Mouse (Mus musculus): ENCODE results near the gene Osbpl11. TPM values are rescaled to one million over a fixed set of nuclear protein-coding genes. Genes with fewer than 3 reads are reported as not detected.
"Not testable (repeated sequence)": the region's sequence is repeated elsewhere in the genome, so short reads cannot be mapped to it uniquely, and the experiment has no call there.

Gene Osbpl11
- polyA plus RNA-seq, 1 experiment from 2014 or later = 30.6 TPM

DNA sequence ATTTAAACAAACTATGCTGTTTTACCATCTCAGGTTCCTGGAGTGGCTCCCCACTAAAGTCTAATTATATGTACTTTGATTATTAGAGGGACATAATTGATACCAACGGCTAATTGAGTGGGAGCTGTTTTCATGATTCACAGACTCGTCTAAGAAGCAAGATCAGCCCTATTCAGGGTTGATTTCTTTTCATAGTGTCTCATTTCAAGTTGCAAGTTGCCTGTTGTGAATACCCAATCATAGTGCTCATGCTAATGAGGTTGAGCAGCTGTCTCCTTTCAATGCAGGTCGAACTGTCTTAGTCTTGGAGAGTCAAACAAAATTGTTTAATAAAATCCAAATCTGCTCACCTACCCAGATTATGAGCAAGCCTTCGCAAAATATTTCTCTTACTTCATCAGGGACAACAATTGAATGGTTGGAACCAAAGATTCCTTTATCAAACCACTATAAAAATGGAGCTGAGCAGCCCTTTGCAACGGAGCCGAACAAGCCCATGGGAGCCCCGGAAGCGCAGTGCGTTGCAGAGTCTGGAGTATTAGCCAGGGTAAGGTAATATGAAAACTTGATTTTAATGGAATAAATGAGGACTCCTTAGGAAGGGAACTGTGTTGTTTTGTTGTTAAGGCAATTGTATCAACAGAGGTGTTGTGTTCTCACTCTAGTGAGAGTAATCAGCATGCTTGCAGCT, 31.6 kb downstream of the Osbpl11 start:
- Histone ChIP-seq H3K9me3 (no peaks in the 10 kb centered on the region), H3K27me3 (replicated peaks) (no peaks in the 10 kb centered on the region), H3K4me1 (0 out of 2 replicates have a peak, but pooled peaks cover 4% of the 10 kb centered on the region), H3K27ac (no peak overlapping the region), H3K36me3 (peaks cover 40% of the 10 kb centered on the region), H3K4me2 (replicated peaks) (no peak overlapping the region), H3K4me3 (no peak overlapping the region), H3K9ac (no peak overlapping the region)
- no peak for ATAC-seq (ENCODE audit: low FRiP score, low read depth)
- WGBS = 77% methylated on average over 9 of the region's 9 CpGs

DNA sequence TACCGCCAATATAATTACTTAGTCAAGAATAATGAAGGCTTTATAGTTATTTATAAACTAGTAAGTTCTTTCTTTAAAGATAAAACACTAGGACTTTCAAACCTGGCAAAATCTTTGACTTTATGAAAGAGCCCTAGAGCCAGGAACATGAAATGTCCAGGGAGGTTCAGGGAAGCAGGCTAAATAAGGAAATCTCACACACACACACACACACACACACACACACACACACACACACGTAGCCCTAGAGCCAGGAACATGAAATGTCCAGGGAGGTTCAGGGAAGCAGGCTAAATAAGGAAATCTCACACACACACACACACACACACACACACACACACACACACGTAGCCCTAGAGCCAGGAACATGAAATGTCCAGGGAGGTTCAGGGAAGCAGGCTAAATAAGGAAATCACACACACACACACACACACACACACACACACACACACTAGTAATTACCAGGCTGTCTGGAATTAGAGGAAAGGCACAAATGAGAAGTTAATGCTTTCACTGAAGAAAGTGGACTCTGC, 32.7 kb downstream of the Osbpl11 start:
- peaks cover 32% of the 10 kb centered on the region for H3K36me3 ChIP-seq
- H3K9ac ChIP-seq; H3K27ac ChIP-seq; H3K4me3 ChIP-seq; H3K27me3 ChIP-seq (replicated peaks); ATAC-seq (ENCODE audit: low FRiP score, low read depth); H3K4me1 ChIP-seq; H3K4me2 ChIP-seq (replicated peaks); H3K9me3 ChIP-seq: not testable (repeated sequence)
- 95% methylated on average over 1 of the region's 3 CpGs for WGBS

DNA sequence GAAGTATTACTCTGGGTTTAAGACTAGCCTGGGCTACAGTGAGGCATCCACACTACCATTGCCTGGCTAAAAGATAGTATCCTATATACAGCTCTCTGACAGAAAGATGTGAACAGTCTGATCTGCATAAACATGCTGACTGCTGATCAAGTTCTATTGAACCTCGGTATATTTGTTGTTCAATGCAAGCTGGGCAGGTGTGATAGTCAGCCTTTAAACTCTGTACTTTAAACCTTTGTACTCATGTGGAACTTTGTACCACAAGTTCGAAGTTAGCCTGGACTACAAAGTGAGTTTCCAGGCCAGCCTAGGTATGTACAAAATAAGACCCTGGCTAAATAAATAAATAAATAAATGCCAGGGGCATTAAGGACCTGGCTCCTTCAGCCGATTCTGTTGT, 37.6 kb downstream of the Osbpl11 start:
- Histone ChIP-seq H3K27me3 (replicated peaks) (no peaks in the 10 kb centered on the region), H3K27ac (no peak overlapping the region), H3K36me3 (peaks cover 39% of the 10 kb centered on the region), H3K4me3 (no peak overlapping the region), H3K9ac (no peak overlapping the region), H3K9me3 (no peaks in the 10 kb centered on the region), H3K4me2 (replicated peaks) (no peak overlapping the region), H3K4me1 (no peaks in the 10 kb centered on the region)
- WGBS = 98% methylated on average over 3 of the region's 3 CpGs
- no peak for ATAC-seq (ENCODE audit: low FRiP score, low read depth)

DNA sequence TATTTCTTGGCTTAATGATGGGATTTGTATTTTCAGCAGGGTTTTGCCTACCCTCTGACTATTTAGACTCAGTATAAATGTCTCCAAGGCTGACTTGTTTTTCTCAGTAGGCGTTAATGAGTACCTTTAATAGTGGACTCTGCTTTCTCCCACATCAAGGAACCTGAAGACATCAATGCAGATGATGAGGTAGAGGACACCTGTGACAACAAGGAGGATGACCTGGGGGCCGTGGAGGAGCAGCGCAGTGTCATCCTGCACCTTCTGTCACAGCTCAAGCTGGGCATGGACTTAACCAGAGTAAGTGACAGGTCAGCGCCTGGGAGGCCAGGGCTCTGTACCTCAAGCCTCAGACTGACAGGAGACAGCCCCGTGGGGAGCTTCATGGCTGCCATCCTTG, 39.5 kb downstream of the Osbpl11 start:
- no peak for ATAC-seq (ENCODE audit: low FRiP score, low read depth)
- Histone ChIP-seq H3K4me3 (no peak overlapping the region), H3K9ac (no peak overlapping the region), H3K36me3 (peaks cover 52% of the 10 kb centered on the region), H3K9me3 (no peaks in the 10 kb centered on the region), H3K27ac (no peak overlapping the region), H3K4me2 (replicated peaks) (no peak overlapping the region), H3K27me3 (replicated peaks) (no peaks in the 10 kb centered on the region), H3K4me1 (no peaks in the 10 kb centered on the region)
- 95% methylated on average over 5 of the region's 5 CpGs for WGBS

DNA sequence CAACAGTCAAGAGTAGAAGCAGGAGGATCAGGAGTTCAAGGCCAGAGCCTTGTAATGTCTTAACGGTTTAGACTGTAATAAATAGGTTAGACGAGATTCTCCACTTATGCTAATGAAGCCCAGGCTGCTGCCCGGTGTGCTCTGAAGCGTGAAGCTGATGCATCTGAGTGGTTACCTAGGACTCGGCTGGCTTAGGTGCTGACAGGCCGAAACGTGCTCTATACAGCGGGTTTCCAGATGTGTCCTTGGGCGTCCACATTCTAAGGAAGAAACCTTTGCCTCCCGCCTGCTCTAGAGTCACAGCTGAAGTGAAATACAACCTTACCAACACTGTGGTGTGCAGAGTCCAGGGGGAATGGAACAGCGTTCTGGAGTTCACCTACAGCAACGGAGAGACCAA, 49.3 kb downstream of the Osbpl11 start:
- peaks cover 52% of the 10 kb centered on the region for H3K36me3 ChIP-seq
- H3K9ac ChIP-seq = no peak overlapping the region
- no peak overlapping the region for H3K4me3 ChIP-seq
- H3K27ac ChIP-seq = no peak overlapping the region
- 78% methylated on average over 12 of the region's 12 CpGs for WGBS
- H3K4me2 ChIP-seq (replicated peaks) = no peak overlapping the region
- ATAC-seq (ENCODE audit: low FRiP score, low read depth) = no peak
- H3K9me3 ChIP-seq = no peaks in the 10 kb centered on the region
- no peaks in the 10 kb centered on the region for H3K4me1 ChIP-seq
- H3K27me3 ChIP-seq (replicated peaks) = no peaks in the 10 kb centered on the region

DNA sequence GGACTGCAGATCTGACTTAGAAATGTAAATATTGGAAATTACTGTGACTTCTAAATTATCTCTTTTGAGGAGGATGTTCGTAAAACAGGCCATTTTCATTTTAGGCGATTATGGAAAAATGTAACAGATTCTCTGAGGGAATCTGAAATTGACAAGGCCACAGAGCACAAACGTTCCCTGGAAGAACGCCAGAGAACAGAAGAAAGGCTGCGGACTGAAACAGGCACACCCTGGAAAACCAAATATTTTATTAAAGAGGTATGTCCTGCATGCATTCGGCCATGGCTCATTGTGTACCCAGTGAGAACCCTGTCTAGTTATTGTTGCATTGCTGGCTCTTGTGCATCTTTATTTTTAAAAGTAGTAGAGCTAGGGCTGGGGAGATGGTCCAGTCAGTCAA, 51.3 kb downstream of the Osbpl11 start:
- no peaks in the 10 kb centered on the region for H3K9me3 ChIP-seq
- no peak overlapping the region for H3K4me3 ChIP-seq
- H3K4me2 ChIP-seq (replicated peaks) = no peak overlapping the region
- H3K36me3 ChIP-seq = peaks cover 51% of the 10 kb centered on the region
- H3K27me3 ChIP-seq (replicated peaks) = no peaks in the 10 kb centered on the region
- no peak for ATAC-seq (ENCODE audit: low FRiP score, low read depth)
- 94% methylated on average over 6 of the region's 6 CpGs for WGBS
- no peak overlapping the region for H3K9ac ChIP-seq
- H3K4me1 ChIP-seq = no peaks in the 10 kb centered on the region
- H3K27ac ChIP-seq = no peak overlapping the region

DNA sequence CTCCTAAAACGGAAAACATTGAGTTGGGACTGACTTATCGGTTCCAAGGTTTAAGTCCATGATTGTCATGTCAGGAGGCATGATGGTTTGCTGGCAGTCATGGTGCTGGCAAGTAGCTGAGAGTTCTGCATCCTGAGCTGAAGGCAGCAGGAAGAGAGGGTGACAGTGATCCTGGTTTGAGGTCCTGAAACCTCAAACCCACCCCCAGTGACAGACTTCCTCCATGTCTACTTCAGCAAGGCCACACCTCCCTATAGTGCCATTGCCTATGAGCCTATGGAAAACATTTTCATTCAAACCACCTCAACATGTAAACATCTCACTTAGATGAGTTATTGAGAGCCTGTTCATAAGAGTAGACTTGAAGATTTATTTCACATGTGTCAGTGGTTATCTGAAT, 54.4 kb downstream of the Osbpl11 start:
- H3K9ac ChIP-seq = no peak overlapping the region
- peaks cover 75% of the 10 kb centered on the region for H3K36me3 ChIP-seq
- WGBS = 96% methylated on average over 2 of the region's 2 CpGs

DNA sequence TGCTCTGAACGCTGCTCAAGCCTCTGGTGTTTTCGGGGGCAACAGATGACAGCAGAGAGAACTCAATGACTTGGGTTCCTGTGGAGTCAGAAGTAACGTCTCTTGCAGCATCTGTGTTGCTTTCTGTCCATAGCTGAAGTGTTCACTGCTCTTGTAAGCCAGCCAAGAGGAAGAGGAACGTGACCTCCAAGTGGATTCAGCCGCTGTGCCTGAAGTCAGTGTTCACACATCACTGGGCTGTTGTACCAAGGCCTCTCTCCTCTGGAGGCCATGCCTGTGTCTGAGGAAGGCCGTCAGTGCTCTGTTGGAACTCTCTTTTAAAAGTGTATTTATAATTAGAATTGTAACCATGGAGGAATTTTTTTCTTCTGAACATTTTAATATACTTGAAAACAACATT, 57.2 kb downstream of the Osbpl11 start:
- Histone ChIP-seq H3K4me1 (no peaks in the 10 kb centered on the region), H3K4me3 (no peak overlapping the region), H3K36me3 (peaks cover 59% of the 10 kb centered on the region), H3K4me2 (replicated peaks) (no peak overlapping the region), H3K27me3 (replicated peaks) (no peaks in the 10 kb centered on the region), H3K27ac (no peak overlapping the region), H3K9ac (no peak overlapping the region), H3K9me3 (no peaks in the 10 kb centered on the region)
- no peak for ATAC-seq (ENCODE audit: low FRiP score, low read depth)
- WGBS = 89% methylated on average over 6 of the region's 6 CpGs

More for the DNA sequence above, 54.4 kb downstream of the Osbpl11 start:
- Histone ChIP-seq H3K27me3 (replicated peaks) (no peaks in the 10 kb centered on the region), H3K4me1 (no peaks in the 10 kb centered on the region), H3K27ac (no peak overlapping the region), H3K9me3 (no peaks in the 10 kb centered on the region), H3K4me2 (replicated peaks) (no peak overlapping the region), H3K4me3 (no peak overlapping the region)
- ATAC-seq (ENCODE audit: low FRiP score, low read depth) = no peak

DNA sequence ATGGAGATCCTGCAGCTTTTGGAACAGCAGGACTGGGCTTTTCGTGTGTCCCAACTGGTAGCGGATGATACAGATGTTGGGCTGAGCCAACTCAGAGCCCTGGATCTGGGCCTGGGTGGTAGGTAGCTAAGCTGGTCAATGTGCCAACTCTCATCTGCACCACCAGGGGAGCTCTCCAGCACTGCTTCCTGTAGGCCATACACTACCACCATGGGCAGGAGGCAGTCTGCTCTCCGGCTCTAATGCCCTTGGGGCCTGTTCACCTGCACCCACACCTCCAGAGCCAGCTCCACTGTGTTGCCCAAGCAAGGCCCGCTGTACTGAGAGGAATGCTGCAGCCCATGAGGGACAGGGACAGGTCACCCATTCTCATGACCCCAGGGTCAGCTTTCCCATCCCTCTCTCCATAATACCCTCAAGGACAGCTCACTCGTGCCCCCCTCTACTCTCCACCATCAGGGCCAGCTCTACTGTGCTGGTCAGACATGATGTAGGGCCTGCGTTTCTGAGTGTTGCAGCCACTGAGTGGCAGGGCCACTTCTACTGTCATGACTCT, 59.3 kb downstream of the Osbpl11 start:
- ATAC-seq (ENCODE audit: low FRiP score, low read depth) = no peak
- Histone ChIP-seq H3K9ac (no peak overlapping the region), H3K27ac (no peak overlapping the region), H3K36me3 (peaks cover 50% of the 10 kb centered on the region), H3K4me2 (replicated peaks) (no peak overlapping the region), H3K4me1 (no peaks in the 10 kb centered on the region), H3K4me3 (no peak overlapping the region), H3K9me3 (no peaks in the 10 kb centered on the region), H3K27me3 (replicated peaks) (no peaks in the 10 kb centered on the region)
- 87% methylated on average over 6 of the region's 6 CpGs for WGBS

DNA sequence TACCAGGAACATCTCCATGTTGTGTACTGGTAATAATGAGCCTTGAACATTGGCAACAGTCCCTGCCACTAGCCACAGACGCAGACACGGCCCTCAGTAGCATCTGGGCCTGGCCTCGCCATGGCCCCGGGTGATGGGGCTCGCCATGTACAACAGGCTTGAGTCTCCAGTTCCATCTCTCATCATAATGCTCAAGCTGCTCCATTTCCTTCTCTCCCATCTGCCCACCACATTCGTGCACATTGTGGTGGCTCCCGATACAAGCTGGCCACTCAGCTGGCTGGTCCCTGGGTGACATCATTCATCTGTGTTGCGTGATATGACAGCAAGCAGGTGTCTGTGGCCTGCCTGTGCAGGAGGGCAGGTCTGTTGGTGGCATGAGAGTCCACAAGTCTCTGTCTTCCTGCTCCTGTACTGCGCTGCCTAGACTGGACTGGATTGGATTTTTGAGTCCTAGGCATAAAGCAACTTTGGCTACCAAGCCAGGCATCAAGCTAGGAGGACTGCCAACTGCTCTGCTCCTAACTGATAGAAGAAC, 60.1 kb downstream of the Osbpl11 start:
- Histone ChIP-seq H3K4me2 (replicated peaks) (no peak overlapping the region), H3K9me3 (no peaks in the 10 kb centered on the region), H3K4me1 (no peaks in the 10 kb centered on the region), H3K27ac (no peak overlapping the region), H3K9ac (no peak overlapping the region), H3K36me3 (peaks cover 42% of the 10 kb centered on the region), H3K4me3 (no peak overlapping the region), H3K27me3 (replicated peaks) (no peaks in the 10 kb centered on the region)
- ATAC-seq (ENCODE audit: low FRiP score, low read depth) = no peak
- WGBS = 96% methylated on average over 9 of the region's 9 CpGs

DNA sequence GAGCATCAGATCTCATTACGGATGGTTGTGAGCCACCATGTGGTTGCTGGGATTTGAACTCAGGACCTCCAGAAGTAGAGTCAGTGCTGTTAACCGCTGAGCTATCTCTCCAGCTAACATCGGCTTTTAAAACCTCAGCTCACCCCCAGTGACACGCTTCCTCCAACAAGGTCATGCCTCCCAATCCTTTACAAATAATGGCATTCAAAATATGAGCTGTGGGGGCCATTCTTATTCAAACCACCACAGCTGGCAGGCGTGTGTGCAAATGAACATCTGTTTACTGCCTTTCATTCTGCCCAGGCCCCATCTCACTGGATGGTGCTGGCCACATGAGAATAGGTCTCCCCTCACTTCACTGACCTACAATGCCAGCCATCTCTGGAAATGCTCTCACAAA, 61.7 kb downstream of the Osbpl11 start:
- no peaks in the 10 kb centered on the region for H3K27me3 ChIP-seq (replicated peaks)
- WGBS = 87% methylated on average over 5 of the region's 5 CpGs
- no peak for ATAC-seq (ENCODE audit: low FRiP score, low read depth)
- no peaks in the 10 kb centered on the region for H3K9me3 ChIP-seq
- peaks cover 34% of the 10 kb centered on the region for H3K36me3 ChIP-seq
- H3K4me3 ChIP-seq = no peak overlapping the region
- H3K4me1 ChIP-seq = no peaks in the 10 kb centered on the region
- H3K4me2 ChIP-seq (replicated peaks) = no peak overlapping the region
- H3K27ac ChIP-seq = no peak overlapping the region
- H3K9ac ChIP-seq = no peak overlapping the region

DNA sequence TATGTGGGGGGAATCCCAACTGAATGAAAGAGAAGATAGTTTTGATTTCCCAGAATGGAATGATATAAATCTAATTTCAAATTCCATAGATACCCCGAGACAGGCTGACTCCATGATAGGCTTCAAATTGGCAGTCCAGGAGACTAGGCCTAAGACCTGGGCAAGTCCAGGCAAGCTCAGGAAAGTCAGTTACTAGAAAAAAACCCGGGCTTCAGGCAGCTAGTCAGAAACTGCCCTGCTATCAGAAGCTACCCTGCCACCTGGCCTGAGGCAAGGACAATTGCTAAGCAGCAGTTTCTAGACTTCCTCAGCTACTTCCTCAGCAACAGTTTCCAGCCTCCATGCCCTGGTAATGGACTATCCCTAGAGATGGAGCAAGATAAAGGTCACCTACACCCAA, 62.1 kb downstream of the Osbpl11 start:
- H3K27ac ChIP-seq = no peak overlapping the region
- peaks cover 2% of the 10 kb centered on the region; the same call in 1 of the 2 replicates for H3K4me1 ChIP-seq
- H3K36me3 ChIP-seq = peaks cover 29% of the 10 kb centered on the region
- no peak overlapping the region for H3K4me2 ChIP-seq (replicated peaks)
- ATAC-seq (ENCODE audit: low FRiP score, low read depth) = no peak
- no peak overlapping the region for H3K4me3 ChIP-seq
- H3K9me3 ChIP-seq = no peaks in the 10 kb centered on the region
- WGBS = 87% methylated on average over 2 of the region's 2 CpGs
- H3K9ac ChIP-seq = no peak overlapping the region
- H3K27me3 ChIP-seq (replicated peaks) = no peaks in the 10 kb centered on the region
